Mouse (Mus musculus) bone marrow, adult 2 months (tissue): ENCODE results near the gene Tnfrsf21.

Experiments
- CTCF ChIP-seq: fragments of 200-500 bp; IDR thresholded peaks from 2 replicates; pipeline ENCODE4 v1.5.1; 2011; ENCODE audit warnings: low read length, control low read depth; ENCODE audit not compliant: control insufficient read depth, insufficient read depth
- POLR2A ChIP-seq: fragments of 200-500 bp; IDR thresholded peaks from 2 replicates; pipeline ENCODE4 v1.6.1; 2011; ENCODE audit warnings: low read depth, mild to moderate bottlenecking, control low read depth, low read length, borderline replicate concordance; ENCODE audit not compliant: control insufficient read depth

DNA sequence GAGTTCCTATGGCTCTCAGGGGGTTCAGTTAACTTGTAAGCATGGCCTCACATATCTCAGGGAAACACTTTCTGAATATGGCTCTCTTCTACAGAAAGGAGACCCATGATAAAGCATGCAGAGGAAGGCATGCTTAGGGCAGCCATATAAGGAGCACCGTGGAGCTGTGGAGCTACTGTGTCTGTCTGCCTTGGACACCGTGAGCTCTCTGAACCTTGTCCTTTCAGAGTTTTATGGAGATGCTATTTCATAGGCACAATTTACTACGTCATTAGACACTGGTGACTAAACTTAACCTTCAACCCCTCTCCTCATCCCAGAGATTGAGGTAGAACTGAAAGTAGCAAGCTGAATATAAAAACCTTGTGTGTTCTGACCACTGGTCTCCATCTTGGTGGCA, 13.2 kb downstream of the Tnfrsf21 start:
- no peak for TF ChIP-seq CTCF
- TF ChIP-seq POLR2A = no peak
